Mouse (Mus musculus): Measurements from ENCODE around the gene Ube2q1.
"Not testable (repeated sequence)": the region's sequence is repeated elsewhere in the genome, so short reads cannot be mapped to it uniquely, and the experiment has no call there.

The Ube2q1 gene

GRCm38 (mm10) chr3:89786275-89786674 is 12.9 kb downstream of the Ube2q1 start:
- no peak for DNase-seq (ENCODE audit: low read depth, low spot score)

DNA sequence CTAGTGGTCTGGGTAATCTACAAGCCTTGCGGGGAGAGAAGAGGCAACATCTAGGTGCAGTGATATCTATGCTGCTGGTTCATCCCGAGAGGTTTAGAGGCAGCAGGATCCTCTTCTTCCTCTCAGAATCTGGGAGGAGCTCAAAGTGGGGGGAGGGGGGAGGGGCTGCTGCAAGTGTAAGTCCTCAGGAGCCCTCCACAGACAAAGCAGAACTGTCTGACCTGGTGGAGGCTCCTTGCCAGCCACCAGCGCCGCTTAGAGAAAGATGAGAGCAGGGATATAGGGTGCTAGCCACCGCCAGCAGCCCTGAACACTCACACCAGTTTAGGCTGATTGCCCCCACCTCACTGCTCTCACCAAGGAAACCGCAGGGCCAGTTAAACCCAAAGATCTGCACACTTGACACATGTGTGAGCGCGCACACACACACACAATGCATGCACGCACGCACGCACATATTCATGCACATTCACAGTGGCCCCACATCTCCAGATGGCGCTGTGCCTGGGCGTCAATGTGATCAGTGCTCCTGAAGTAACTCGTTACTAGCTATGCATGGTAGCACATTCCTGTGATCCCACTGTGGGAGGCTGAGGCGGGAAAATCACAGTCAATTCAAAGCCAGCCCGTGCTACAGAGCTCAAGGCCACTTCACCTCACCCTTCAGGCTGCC is 15.4 kb downstream of the Ube2q1 start:
- peak; percentile 18 for DNase-seq (ENCODE audit: low read depth, low spot score)

DNA sequence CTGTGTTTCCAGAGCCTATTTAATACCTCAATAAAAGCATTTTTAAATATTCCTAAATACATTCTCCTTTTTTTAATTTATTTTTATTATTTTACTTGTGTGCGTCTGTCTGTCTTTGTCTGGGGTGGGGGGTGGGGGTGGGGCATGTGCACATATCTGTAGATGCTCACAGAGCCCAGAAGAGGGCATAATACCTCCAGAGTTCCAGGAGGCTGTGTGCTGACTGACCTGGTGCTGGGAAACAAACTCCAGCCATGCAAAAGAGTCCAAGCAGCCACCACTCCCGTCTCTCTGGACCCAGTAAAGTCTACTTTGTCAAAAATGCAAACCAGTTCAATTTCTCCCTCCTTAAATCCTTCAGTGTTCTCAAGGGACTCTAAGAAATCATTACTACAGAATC is 21.2 kb downstream of the Ube2q1 start:
- DNase-seq (ENCODE audit: low read depth, low spot score): no peak

GRCm38 (mm10) chr3:89795746-89796145 is 22.3 kb downstream of the Ube2q1 start:
- DNase-seq (ENCODE audit: low read depth, low spot score): no peak

- DNase-seq (ENCODE audit: low read depth, low spot score): peak; percentile 57
These were observed 22.9 kb downstream of the Ube2q1 start for GRCm38 (mm10) chr3:89796358-89796757.

DNA sequence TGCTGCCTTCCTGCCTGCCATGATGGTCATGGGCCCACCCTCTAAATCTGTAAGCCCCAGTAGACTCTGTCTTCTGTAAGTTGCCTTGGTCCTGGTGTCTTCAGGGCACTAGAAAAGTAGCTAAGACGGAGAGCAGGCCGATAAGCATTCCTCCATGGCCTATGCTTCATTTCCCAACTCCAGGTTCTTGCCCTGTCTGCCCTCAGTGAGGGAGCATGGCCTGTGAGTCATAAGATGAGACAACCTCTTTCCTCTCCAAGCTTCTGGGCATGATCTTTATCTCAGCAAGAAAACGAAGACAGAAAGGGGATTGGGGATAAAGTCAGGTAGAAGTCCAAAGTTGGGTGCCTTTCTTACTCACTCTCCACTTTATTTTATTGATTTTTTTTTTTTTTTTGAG is 25.1 kb downstream of the Ube2q1 start:
- DNase-seq (ENCODE audit: low read depth, low spot score): no peak

- no peak for DNase-seq (ENCODE audit: low read depth, low spot score)
These were observed 26.1 kb downstream of the Ube2q1 start for GRCm38 (mm10) chr3:89799476-89799875.

- not testable (repeated sequence) for DNase-seq (ENCODE audit: low read depth, low spot score)
These were observed 26.7 kb downstream of the Ube2q1 start for GRCm38 (mm10) chr3:89800078-89800477.

- no peak for DNase-seq (ENCODE audit: low read depth, low spot score)
These were observed 27.5 kb downstream of the Ube2q1 start for GRCm38 (mm10) chr3:89800774-89801506.

- no peak for DNase-seq (ENCODE audit: low read depth, low spot score)
These were observed 28.1 kb downstream of the Ube2q1 start for GRCm38 (mm10) chr3:89801507-89801847.

DNA sequence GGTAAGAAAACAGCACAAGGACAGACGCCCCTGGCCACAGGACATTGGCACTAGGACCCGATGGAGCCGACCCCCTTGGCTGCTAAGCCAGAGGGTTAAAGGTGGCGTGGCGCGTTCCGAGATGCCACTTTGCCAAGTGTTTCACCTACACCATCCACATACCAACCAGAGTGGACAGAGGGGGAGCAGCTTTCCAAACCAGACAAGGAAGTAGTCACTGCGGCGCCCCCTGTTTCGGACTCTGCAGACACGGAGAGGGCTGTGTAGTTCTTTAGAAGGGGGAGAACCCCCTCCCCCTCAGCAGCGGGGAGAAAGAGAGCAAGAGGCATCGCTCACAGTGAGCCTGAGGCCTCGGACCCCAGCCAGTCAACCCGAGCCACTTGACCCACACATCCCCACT is 29.5 kb downstream of the Ube2q1 start:
- DNase-seq (ENCODE audit: low read depth, low spot score): no peak

- DNase-seq (ENCODE audit: low read depth, low spot score): no peak
These were observed 31.8 kb downstream of the Ube2q1 start for GRCm38 (mm10) chr3:89805179-89805578.

GRCm38 (mm10) chr3:89806751-89807150 is 33.3 kb downstream of the Ube2q1 start:
- DNase-seq (ENCODE audit: low read depth, low spot score): no peak

GRCm38 (mm10) chr3:89807171-89807570 is 33.8 kb downstream of the Ube2q1 start:
- no peak for DNase-seq (ENCODE audit: low read depth, low spot score)

DNA sequence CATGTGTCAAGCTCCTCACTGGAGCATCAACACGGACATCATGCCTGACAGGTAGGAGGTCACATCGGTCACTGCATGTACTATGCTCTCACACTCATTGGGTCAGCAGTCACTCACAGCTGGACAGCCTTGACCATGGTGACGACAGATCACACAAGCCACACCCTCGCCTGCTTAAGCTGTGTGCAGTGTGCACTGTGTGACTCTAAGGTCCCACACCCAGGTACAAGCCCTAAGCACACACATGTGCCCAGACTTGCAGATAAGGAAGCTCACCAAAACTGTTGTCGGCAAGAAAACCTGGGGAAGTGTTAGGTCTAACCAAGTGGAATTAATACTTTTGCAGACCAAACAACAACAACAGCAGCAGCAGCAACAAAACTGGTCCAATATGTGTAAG is 34.5 kb downstream of the Ube2q1 start:
- DNase-seq (ENCODE audit: low read depth, low spot score): no peak

DNA sequence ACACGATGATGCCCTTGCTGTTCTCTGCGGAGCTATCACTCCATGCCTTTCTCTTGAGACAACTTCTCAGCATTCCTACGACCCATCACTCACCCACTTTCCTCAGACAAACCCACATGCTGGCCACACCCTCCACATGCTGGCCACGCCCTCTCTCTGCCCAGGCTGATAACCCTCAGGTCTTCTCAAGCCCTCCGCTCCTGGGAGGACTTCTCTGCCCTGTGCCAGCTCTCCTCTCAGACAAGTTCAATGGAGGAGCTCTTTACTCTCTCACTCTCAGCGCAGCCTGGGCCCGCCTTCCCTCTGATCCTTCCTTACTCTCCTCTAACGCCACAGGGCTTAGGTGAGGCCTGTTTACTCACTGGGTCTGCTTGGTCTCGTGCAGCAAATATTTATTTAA is 35.2 kb downstream of the Ube2q1 start:
- no peak for DNase-seq (ENCODE audit: low read depth, low spot score)

DNA sequence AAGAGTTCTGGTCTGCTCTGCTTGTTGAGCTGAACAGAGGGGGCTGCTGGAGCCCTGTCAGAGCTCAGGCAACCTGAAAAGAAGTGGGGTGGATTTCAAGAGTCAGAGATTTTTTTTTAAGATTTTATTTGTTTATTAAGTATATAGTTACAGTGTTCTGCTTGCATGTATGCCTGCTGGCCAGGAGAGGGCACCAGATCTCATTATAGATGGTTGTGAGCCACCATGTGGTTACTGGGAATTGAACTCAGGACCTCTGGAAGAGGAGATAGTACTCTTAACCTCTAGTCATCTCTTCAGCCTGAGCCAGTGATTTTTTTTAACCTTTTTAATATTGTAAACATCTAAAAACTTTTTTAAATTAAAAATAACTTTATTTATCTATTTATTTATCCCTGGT is 37.4 kb downstream of the Ube2q1 start:
- no peak for DNase-seq (ENCODE audit: low read depth, low spot score)

DNA sequence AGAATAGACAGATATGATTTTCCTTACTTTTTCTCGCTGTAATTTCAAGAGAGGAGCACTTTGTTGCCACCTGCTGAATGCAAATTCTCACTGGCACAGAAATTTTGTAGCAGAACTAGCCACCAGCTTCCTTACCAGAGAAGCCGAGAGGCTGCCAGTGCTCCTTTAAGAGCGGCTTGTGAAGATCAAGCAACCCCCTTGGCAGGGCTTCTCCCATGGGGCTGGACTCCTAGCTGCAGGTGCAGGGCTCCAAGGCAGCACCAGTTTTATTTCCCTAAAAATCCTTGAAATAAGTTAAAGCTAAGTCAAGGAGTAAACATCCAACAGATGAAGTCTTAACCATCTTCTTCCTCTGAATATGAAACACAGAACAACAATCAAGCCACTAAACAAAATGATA is 38.8 kb downstream of the Ube2q1 start:
- DNase-seq (ENCODE audit: low read depth, low spot score): no peak

- no peak for DNase-seq (ENCODE audit: low read depth, low spot score)
These were observed 40.6 kb downstream of the Ube2q1 start for GRCm38 (mm10) chr3:89814051-89814450.

DNA sequence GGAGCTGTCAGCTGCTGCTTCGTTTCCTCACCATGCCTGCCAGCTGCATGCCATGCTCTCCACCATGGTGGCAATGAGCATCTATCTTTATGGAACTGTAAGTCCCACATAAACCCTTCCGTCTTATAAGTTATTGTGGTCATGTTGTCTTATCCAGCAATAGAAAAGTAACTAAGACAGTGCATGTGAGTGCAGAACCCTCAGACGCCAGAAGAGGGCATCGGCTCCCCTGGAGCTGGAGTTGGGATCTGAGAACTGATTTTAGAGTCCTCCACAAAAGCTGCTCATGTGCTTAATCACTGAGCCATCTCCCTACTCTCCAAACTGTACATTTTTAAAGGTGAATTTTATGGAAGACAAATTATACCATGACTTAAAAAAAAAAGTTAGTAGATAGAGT is 43.6 kb downstream of the Ube2q1 start:
- DNase-seq (ENCODE audit: low read depth, low spot score): peak; percentile 3

DNA sequence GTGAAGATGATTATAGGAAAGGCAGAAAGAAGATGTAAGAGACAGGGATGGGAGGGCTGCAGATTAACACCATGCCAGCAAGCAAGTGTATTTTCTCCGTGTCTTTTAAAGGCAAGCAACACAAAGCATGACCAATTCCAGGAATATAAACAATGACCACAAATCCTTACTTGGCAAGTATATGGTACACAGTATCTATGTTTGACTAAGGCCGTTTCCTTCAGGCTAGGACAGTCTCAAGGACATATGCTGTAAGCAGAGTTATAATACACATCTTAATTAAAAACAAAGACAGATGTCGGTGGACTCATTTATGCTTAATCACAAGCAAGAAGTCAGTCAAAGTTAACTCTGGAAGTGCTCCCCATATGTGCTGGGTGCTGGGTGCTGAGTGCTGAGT is 45.2 kb downstream of the Ube2q1 start:
- no peak for DNase-seq (ENCODE audit: low read depth, low spot score)

GRCm38 (mm10) chr3:89819897-89820296 is 46.5 kb downstream of the Ube2q1 start:
- DNase-seq (ENCODE audit: low read depth, low spot score): no peak

GRCm38 (mm10) chr3:89820311-89821095 is 47.1 kb downstream of the Ube2q1 start:
- peak; percentile 2 for DNase-seq (ENCODE audit: low read depth, low spot score)

Measured in brain, adult 2 months (tissue).